Mouse (Mus musculus) hindbrain, postnatal 0 days (tissue): ENCODE measurements around the gene Hras. TPM values are rescaled to one million over a fixed set of nuclear protein-coding genes. Genes with fewer than 3 reads are reported as not detected.

ENCODE experiments used
- ATAC-seq: fragments of 200-750 bp; cut with Nextera tagmentation; 2 replicates; pipeline ENCODE4 v1.8.0; 2017; ENCODE audit warnings: mild to moderate bottlenecking, moderate TSS enrichment, moderate library complexity
- DNase-seq: peaks from one replicate; pipeline ENCODE4 v3.0.0-alpha.2; 2015; ENCODE audit warnings: low spot score
- H3K27ac ChIP-seq: fragments of 300-500 bp; sonication (generic); 2 replicates; pipeline ENCODE4 v1.5.1; 2014; ENCODE audit warnings: mild to moderate bottlenecking
- H3K27me3 ChIP-seq: fragments of 300-500 bp; sonication (generic); 2 replicates; pipeline ENCODE4 v1.6.1; 2014; ENCODE audit warnings: low read length, mixed read lengths; ENCODE audit not compliant: insufficient read depth
- H3K36me3 ChIP-seq: fragments of 300-500 bp; sonication (generic); 2 replicates; pipeline ENCODE4 v1.6.1; 2014; ENCODE audit warnings: low read length, mixed read lengths; ENCODE audit not compliant: insufficient read depth
- H3K4me1 ChIP-seq: fragments of 300-500 bp; sonication (generic); 2 replicates; pipeline ENCODE4 v1.6.1; 2014; ENCODE audit warnings: antibody characterized with exemption, low read length, mixed read lengths; ENCODE audit not compliant: insufficient read depth
- H3K4me2 ChIP-seq: fragments of 300-500 bp; sonication (generic); 2 replicates; pipeline ENCODE4 v1.6.1; 2014; ENCODE audit warnings: low read depth, mild to moderate bottlenecking, low read length, moderate library complexity, mixed read lengths
- H3K4me3 ChIP-seq: fragments of 300-500 bp; sonication (generic); 2 replicates; pipeline ENCODE4 v1.5.1; 2014; ENCODE audit warnings: low read length
- H3K9ac ChIP-seq: fragments of 300-500 bp; sonication (generic); replicated peaks from 2 replicates; pipeline ENCODE4 v1.6.1; 2014; ENCODE audit warnings: mild to moderate bottlenecking, low read length, moderate library complexity, mixed read lengths
- H3K9me3 ChIP-seq: fragments of 300-500 bp; sonication (generic); 2 replicates; pipeline ENCODE4 v1.6.1; 2016; ENCODE audit warnings: low read length, mixed read lengths
- CTCF ChIP-seq: IDR thresholded peaks from 2 replicates; pipeline ENCODE4 v1.5.1; 2016; ENCODE audit warnings: antibody characterized with exemption, control low read depth, low read depth
- WGBS: fragments of 180-500 bp; shearing (Covaris S2); extraction: QIAGEN DNeasy Blood & Tissue Kit; methylation state at CpG from one replicate; pipeline ENCODE4 v1.1.7; 2014; 5-methylcytosine and 5-hydroxymethylcytosine counted together
- polyA plus RNA-seq: library from polyadenylated mRNA; unstranded; fragments of >200 nt; fragmentation: Nextera tagmentation; extraction: Ambion mirVana; gene quantifications from 2 replicates; pipeline ENCODE4 v1.2.1, GENCODE M21; 2015
- total RNA-seq: library from RNA; depleted of rRNA; stranded (reverse); fragments of >200 nt; gene quantifications from 2 replicates; pipeline ENCODE4 v1.2.3, GENCODE M21; 2014

The Hras gene
- total and polyA plus RNA-seq, 2 experiments from 2014 or later: 120 to 204 TPM

DNA sequence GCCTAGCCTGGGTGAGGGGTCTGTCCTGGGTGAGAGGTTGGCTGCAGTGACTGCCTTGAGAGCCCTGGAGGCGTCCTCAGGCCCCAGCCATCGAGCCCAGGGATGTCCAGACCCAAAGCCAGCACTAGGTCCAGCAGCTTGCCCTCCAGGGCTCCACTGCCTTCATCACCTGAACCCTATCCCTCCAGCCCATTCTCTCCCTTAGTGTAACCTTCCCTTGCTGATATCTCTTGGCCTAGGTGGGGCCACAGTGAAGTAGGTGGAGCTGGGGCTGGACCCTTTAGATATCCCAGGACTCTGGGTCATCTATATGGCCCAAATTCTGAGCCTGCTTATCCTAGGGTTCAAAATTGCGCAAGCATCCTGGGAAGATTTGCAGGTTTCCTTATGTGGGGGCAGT, 15.7 kb upstream of the Hras start:
- Histone ChIP-seq H3K9me3 (no peaks in the 10 kb centered on the region), H3K4me2 (no peak overlapping the region), H3K4me3 (no peak overlapping the region), H3K36me3 (no peaks in the 10 kb centered on the region), H3K4me1 (no peaks in the 10 kb centered on the region), H3K9ac (no peak overlapping the region), H3K27me3 (no peaks in the 10 kb centered on the region), H3K27ac (no peak overlapping the region)
- WGBS: 83% methylated on average over 3 of the region's 3 CpGs
- DNase-seq (no peak), ATAC-seq (no peak)
- no peak for TF ChIP-seq CTCF

DNA sequence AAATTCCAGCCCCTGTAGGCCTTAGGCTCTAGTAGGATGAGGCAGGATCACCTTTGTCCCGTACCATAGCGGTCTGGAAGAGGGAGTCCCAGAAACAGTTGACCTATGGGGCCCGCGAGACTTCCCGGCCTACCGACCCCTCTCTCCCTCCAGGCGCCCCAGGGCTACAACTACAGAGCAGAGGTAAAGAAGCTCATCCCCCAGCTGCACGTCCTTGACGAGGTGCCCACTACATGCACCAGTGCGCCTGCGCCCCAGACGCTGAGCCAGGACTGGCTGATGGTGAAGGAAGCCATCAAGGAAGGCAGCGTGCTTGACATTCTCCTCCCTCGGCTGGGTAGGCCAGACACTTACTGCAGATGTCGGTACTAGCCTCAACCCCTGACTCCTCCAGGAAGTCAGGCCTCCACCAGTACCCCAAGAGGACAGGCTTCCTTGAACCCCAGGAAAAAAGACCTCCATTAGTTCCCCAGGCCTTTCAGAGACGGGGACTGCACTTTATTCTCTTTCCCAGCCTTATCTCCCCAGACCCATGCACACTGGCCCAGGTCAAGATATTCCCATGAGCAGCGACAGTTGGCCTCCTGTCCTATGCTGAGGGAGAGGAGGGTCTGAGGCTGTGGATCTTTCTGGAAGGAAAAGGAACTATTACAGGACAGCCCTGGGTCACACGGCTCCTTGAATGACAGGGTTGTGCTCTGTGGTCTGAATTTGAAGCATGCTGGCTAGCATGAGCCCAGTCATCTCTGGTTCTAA, 12.6 kb upstream of the Hras start:
- 92% methylated on average over 18 of the region's 18 CpGs for WGBS
- no peak for TF ChIP-seq CTCF
- Histone ChIP-seq H3K27ac (no peak overlapping the region), H3K36me3 (no peaks in the 10 kb centered on the region), H3K4me1 (no peaks in the 10 kb centered on the region), H3K27me3 (no peaks in the 10 kb centered on the region), H3K9ac (no peak overlapping the region), H3K4me2 (no peak overlapping the region), H3K9me3 (no peaks in the 10 kb centered on the region), H3K4me3 (no peak overlapping the region)
- DNase-seq (no peak), ATAC-seq (no peak)

DNA sequence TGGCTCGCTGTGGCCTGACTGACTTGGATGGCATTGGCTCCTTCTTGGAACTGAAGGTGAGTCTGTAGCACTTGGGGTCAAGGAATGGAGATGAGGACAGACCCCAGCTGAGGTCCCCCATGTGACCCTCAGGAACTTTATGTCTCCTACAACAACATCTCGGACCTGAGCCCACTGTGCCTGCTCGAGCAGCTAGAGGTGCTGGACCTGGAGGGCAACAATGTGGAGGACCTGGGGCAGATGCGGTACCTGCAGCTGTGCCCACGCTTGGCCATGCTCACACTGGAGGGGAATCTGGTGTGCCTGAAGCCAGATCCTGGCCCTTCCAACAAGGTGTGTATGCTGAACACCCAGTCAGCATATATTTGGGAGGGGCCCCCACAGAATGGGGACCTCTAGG, 11.7 kb upstream of the Hras start:
- Histone ChIP-seq H3K4me2 (no peak overlapping the region), H3K4me1 (no peaks in the 10 kb centered on the region), H3K4me3 (no peak overlapping the region), H3K9me3 (no peaks in the 10 kb centered on the region), H3K27ac (no peak overlapping the region), H3K9ac (no peak overlapping the region), H3K36me3 (no peaks in the 10 kb centered on the region), H3K27me3 (no peaks in the 10 kb centered on the region)
- no peak for ATAC-seq
- TF ChIP-seq CTCF: no peak
- DNase-seq: no peak
- 92% methylated on average over 5 of the region's 5 CpGs for WGBS

DNA sequence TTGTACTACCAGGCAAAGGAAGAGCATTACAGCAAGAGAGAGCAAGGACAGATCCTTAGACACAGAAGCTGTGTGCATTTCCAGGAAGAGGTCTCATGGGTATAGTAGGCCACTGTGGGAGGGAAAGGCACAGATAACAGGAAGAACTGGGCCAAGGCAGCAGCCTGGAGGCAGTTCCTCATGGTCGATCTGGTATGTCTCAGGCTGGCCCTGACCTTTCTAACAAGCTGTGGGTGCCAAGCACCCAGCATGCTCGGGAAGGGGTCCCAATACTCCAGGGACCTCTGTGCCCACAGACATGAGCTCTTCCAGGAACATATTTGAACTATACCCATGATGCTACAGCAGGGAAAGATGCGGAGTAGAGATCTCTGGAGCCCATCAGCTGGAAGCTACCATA, 10.7 kb upstream of the Hras start:
- no peaks in the 10 kb centered on the region for H3K36me3 ChIP-seq
- no peak overlapping the region for H3K27ac ChIP-seq
- no peak overlapping the region for H3K4me3 ChIP-seq
- DNase-seq (no peak), ATAC-seq (no peak)
- H3K27me3 ChIP-seq: no peaks in the 10 kb centered on the region
- no peaks in the 10 kb centered on the region for H3K4me1 ChIP-seq
- WGBS: 75% methylated on average over 3 of the region's 3 CpGs
- no peaks in the 10 kb centered on the region for H3K9me3 ChIP-seq
- no peak overlapping the region for H3K4me2 ChIP-seq
- TF ChIP-seq CTCF: no peak
- no peak overlapping the region for H3K9ac ChIP-seq

DNA sequence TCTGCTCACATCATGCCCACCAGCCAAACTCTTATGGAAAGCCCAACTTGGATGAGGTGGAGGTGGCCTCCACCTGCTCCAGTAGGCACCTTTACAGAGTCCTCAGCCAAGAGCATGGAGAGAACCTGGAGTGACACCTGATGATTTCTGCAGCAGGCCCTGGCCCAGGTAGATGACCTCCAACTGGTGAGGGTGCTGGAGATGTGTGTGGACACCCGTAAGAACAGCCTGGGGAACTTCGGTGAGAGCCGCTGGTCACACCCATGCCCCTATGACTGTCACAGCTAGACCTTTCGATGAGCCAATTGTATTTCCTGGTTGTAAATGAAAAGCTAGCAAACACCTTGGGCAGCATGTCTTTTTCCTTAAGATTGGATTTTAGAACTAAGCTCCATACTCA, 4.3 kb upstream of the Hras start:
- Histone ChIP-seq H3K27ac (no peak overlapping the region), H3K36me3 (no peaks in the 10 kb centered on the region), H3K9me3 (no peaks in the 10 kb centered on the region), H3K27me3 (no peaks in the 10 kb centered on the region), H3K4me3 (no peak overlapping the region), H3K9ac (no peak overlapping the region), H3K4me2 (no peak overlapping the region), H3K4me1 (no peaks in the 10 kb centered on the region; the same call in 1 of the 2 replicates)
- no peak for TF ChIP-seq CTCF
- DNase-seq (no peak), ATAC-seq (no peak)
- WGBS: 98% methylated on average over 4 of the region's 4 CpGs

DNA sequence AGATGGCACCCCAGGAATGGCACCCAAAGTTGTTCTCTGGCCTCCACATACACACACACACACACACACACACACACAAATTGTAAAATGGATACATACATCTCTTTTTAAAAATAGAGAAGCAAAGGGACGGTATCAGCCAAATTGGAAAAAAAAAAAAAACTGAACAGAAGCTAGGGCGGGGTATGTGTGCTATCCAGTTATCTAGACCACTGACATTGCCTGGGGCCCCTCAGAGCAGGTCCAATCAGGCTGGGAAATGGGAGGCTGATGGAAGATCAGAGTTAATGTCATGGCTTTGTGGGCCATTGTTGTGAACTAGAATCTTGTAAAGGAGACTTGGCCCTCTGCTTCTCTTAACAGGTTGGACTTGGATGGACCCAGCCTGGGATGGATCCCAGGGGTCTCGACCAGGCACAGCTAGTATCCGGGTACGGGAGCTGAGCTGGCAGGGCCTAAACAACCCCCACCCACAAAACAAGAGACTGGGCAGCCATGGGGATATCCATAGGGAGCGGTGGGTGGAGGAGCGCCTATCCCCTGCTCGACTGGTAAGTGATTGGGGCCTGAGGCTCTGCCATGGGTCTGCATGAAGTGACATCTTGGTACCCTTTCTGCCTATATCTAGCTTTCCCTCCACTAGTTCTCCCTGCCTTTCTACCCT, 2.9 kb upstream of the Hras start:
- no peak overlapping the region for H3K4me3 ChIP-seq
- TF ChIP-seq CTCF: no peak
- no peak overlapping the region for H3K27ac ChIP-seq
- WGBS: 91% methylated on average over 8 of the region's 8 CpGs
- H3K4me1 ChIP-seq: peaks cover 10% of the 10 kb centered on the region
- H3K27me3 ChIP-seq: no peaks in the 10 kb centered on the region
- no peaks in the 10 kb centered on the region for H3K9me3 ChIP-seq
- no peak overlapping the region for H3K9ac ChIP-seq
- no peaks in the 10 kb centered on the region; the same call in 1 of the 2 replicates for H3K36me3 ChIP-seq
- DNase-seq (no peak), ATAC-seq (no peak)
- H3K4me2 ChIP-seq: no peak overlapping the region

DNA sequence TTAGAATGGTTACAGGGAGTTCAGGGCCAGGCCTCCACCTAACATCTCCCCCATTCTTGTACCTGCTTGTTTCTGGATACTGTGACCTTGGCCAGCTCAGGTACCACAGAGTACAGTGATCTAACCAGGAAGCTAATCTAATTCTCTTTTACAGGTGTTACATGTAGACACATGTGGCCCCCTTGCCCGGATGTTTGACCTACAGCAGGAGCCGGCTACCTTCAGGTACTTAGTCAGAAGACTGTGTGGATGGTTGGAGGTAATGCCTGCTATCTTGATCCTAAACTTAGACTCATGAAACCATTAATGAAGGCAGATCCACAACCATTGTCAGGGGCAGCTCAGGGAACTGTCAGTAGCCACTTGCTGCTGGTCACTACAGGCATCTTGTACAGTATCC, 1.9 kb upstream of the Hras start:
- H3K4me1 ChIP-seq: peaks cover 10% of the 10 kb centered on the region
- H3K4me3 ChIP-seq: no peak overlapping the region
- H3K27me3 ChIP-seq: no peaks in the 10 kb centered on the region
- no peaks in the 10 kb centered on the region for H3K9me3 ChIP-seq
- H3K4me2 ChIP-seq: no peak overlapping the region
- DNase-seq (no peak), ATAC-seq (no peak)
- H3K9ac ChIP-seq: no peak overlapping the region
- no peak for TF ChIP-seq CTCF
- 90% methylated on average over 2 of the region's 2 CpGs for WGBS
- no peak overlapping the region for H3K27ac ChIP-seq
- peaks cover 4% of the 10 kb centered on the region for H3K36me3 ChIP-seq
